In the genomic region with DNA sequence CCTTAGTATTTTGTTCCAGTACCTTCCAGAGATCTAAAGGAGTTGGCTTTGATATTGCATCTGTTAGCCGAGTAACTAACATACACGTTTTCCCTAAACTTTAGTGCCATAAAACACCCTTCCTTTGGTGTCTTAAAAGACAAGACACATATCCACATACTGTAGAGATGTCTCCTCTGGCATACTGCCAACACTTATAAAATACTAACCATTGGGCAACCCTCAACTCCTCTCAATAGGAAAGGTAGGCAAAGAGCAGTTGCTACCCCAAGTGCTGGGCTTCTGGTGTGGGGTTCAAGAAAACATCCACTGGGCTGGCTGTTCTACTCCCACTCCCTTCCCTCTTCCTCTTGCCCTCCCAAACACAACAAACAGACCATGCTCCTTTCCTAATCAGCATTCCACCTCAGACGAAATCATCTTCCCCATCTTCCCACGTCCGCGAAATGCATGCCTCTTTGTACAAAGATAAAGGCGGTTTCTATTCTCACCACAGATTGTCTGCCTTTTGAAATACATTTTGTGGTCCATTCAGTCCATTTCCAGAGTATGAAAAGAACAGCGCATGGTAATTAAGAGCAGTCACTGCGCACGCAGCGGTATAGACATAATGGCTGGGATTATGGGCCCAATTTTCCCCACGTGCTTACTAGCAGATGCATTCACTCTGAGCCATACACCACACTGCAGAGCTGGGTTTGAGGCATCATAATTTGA, we compare ENCODE assay signal across 14 mouse cellular contexts.
DNase-seq lines count a peak whose midpoint lies in the region; ATAC-seq and TF ChIP-seq lines count a peak whose summit lies in the region.
"Had no signal": no experiment of that assay in that cellular context is flagged by ENCODE, and none has a peak within 500 bp of the region (broad histone marks: within the 10 kb centered on the region; RNA-seq: fewer than 3 reads in every experiment).

No protein-coding gene starts in this region.

- no peak for TF ChIP-seq CTCF in brain, embryonic 14.5 days (IDR thresholded peaks at IDR 0.05; ENCODE audit: borderline replicate concordance, extremely low read depth, insufficient read depth, insufficient read length)
- TF ChIP-seq CTCF in hindbrain, postnatal 0 days (IDR thresholded peaks at IDR 0.05; ENCODE audit: low read depth): no peak

- ATAC-seq in hindbrain, postnatal 0 days: no peak
- ATAC-seq in midbrain, embryonic 15.5 days (replicated peaks): peak; percentile 83
- ATAC-seq in monocyte, adult 5-6 weeks (replicated peaks; ENCODE audit: insufficient number of reproducible peaks, low FRiP score, low TSS enrichment, poor library complexity, severe bottlenecking): no peak

- no peak overlapping the region for H3K4me3 ChIP-seq in hindbrain, postnatal 0 days (ENCODE audit: low read length)
- no peak overlapping the region for H3K4me3 ChIP-seq in midbrain, embryonic 15.5 days
- H3K4me3 ChIP-seq: heart, embryonic 10.5 days; hindbrain, embryonic 15.5 days; limb, embryonic 15.5 days had no signal

- H3K36me3 ChIP-seq in hindbrain, postnatal 0 days (ENCODE audit: insufficient read depth, low read length): no peaks in the 10 kb centered on the region
- H3K36me3 ChIP-seq in midbrain, embryonic 15.5 days (replicated peaks): no peaks in the 10 kb centered on the region
- H3K36me3 ChIP-seq: heart, embryonic 10.5 days; hindbrain, embryonic 15.5 days; limb, embryonic 15.5 days had no signal

- H3K9me3 ChIP-seq in hindbrain, postnatal 0 days (ENCODE audit: low read length): no peaks in the 10 kb centered on the region
- H3K9me3 ChIP-seq in midbrain, embryonic 15.5 days: no peaks in the 10 kb centered on the region
- H3K9me3 ChIP-seq: heart, embryonic 10.5 days; hindbrain, embryonic 15.5 days; limb, embryonic 15.5 days had no signal

- no peak overlapping the region for H3K4me2 ChIP-seq in hindbrain, postnatal 0 days (ENCODE audit: low read depth, low read length)
- no peak overlapping the region for H3K4me2 ChIP-seq in midbrain, embryonic 15.5 days
- H3K4me2 ChIP-seq: hindbrain, embryonic 15.5 days; limb, embryonic 15.5 days had no signal

- H3K27me3 ChIP-seq in hindbrain, postnatal 0 days (ENCODE audit: insufficient read depth, low read length): no peaks in the 10 kb centered on the region
- H3K27me3 ChIP-seq in midbrain, embryonic 15.5 days (replicated peaks): no peaks in the 10 kb centered on the region
- H3K27me3 ChIP-seq: hindbrain, embryonic 15.5 days; limb, embryonic 15.5 days had no signal

- 38% methylated on average over 12 of the region's 12 CpGs for WGBS in hindbrain, postnatal 0 days
- WGBS in midbrain, embryonic 15.5 days: 33% methylated on average over 12 of the region's 12 CpGs

- no peaks in the 10 kb centered on the region for H3K4me1 ChIP-seq in hindbrain, postnatal 0 days (ENCODE audit: insufficient read depth, low read length)
- H3K4me1 ChIP-seq in midbrain, embryonic 15.5 days: peaks cover 3% of the 10 kb centered on the region; the same call in 1 of the 2 replicates
- H3K4me1 ChIP-seq: heart, embryonic 10.5 days; hindbrain, embryonic 15.5 days; limb, embryonic 15.5 days had no signal

- TF ChIP-seq POLR2A in brain, embryonic 14.5 days (IDR thresholded peaks at IDR 0.05; ENCODE audit: borderline replicate concordance, extremely low read depth, insufficient read depth, insufficient read length, poor library complexity, severe bottlenecking): no peak

- no peak overlapping the region for H3K9ac ChIP-seq in hindbrain, postnatal 0 days (replicated peaks; ENCODE audit: low read length)
- H3K9ac ChIP-seq in midbrain, embryonic 15.5 days: no peak overlapping the region
- H3K9ac ChIP-seq: hindbrain, embryonic 15.5 days; limb, embryonic 15.5 days had no signal

- peak; percentile 18 for DNase-seq in embryo, embryonic 11 days
- no peak for DNase-seq in embryo, embryonic 9.5 days (ENCODE audit: extremely low spot score)
- peak; percentile 80 for DNase-seq in brain, embryonic 14.5 days (ENCODE audit: low read depth)
- peak; percentile 7 for DNase-seq in hindbrain, postnatal 0 days (ENCODE audit: low spot score)
- no peak for DNase-seq in testis, postnatal 14 days (ENCODE audit: low spot score)
- no peak for DNase-seq in urinary bladder, adult 2 months (ENCODE audit: low spot score)
- DNase-seq: kidney, postnatal 10 days; lung, postnatal 14 days had no signal

- no peak overlapping the region for H3K27ac ChIP-seq in hindbrain, postnatal 0 days
- H3K27ac ChIP-seq in midbrain, embryonic 15.5 days: no peak overlapping the region
- H3K27ac ChIP-seq: heart, embryonic 10.5 days; hindbrain, embryonic 15.5 days; limb, embryonic 15.5 days; stomach, postnatal 0 days had no signal

Comparison
In these comparisons a context has a peak if more than half of its experiments do, and no peak if none do; other contexts are left out.
1. DNase-seq: peak in embryo, embryonic 11 days (single experiment), brain, embryonic 14.5 days (single experiment) and hindbrain, postnatal 0 days (single experiment); none in embryo, embryonic 9.5 days (single experiment), testis, postnatal 14 days (single experiment) and urinary bladder, adult 2 months (single experiment).